Mouse (Mus musculus) neural tube, embryonic 13.5 days (tissue): Measurements from ENCODE around the gene Bcar1. TPM values are rescaled to one million over a fixed set of nuclear protein-coding genes. Genes with fewer than 3 reads are reported as not detected.

ENCODE experiments used
- ATAC-seq: fragments of 200-750 bp; cut with Nextera tagmentation; 2 replicates; pipeline ENCODE4 v1.8.0; 2017; ENCODE audit warnings: low read depth, mild to moderate bottlenecking, moderate TSS enrichment, moderate library complexity
- H3K27ac ChIP-seq: fragments of 300-500 bp; sonication (generic); replicated peaks from 2 replicates; pipeline ENCODE4 v1.5.1; 2015; ENCODE audit warnings: moderate library complexity, mild to moderate bottlenecking, inconsistent platforms
- H3K27me3 ChIP-seq: fragments of 300-500 bp; sonication (generic); 2 replicates; pipeline ENCODE4 v1.6.1; 2015; ENCODE audit warnings: mild to moderate bottlenecking, inconsistent platforms
- H3K36me3 ChIP-seq: fragments of 300-500 bp; sonication (generic); 2 replicates; pipeline ENCODE4 v1.6.1; 2015; ENCODE audit warnings: mild to moderate bottlenecking, inconsistent platforms
- H3K4me1 ChIP-seq: fragments of 300-500 bp; sonication (generic); replicated peaks from 2 replicates; pipeline ENCODE4 v1.6.1; 2015; ENCODE audit warnings: inconsistent platforms
- H3K4me2 ChIP-seq: fragments of 300-500 bp; sonication (generic); 2 replicates; pipeline ENCODE4 v1.6.1; 2015; ENCODE audit warnings: inconsistent platforms, mild to moderate bottlenecking, moderate library complexity
- H3K4me3 ChIP-seq: fragments of 300-500 bp; sonication (generic); 2 replicates; pipeline ENCODE4 v1.5.1; 2015; ENCODE audit warnings: mild to moderate bottlenecking, inconsistent platforms
- H3K9ac ChIP-seq: fragments of 300-500 bp; sonication (generic); 2 replicates; pipeline ENCODE4 v1.6.1; 2015; ENCODE audit warnings: moderate library complexity, mild to moderate bottlenecking, inconsistent platforms
- H3K9me3 ChIP-seq: fragments of 300-500 bp; sonication (generic); 2 replicates; pipeline ENCODE4 v1.6.1; 2016; ENCODE audit warnings: inconsistent platforms
- WGBS: fragments of 180-500 bp; shearing (Covaris S2); methylation state at CpG from one replicate; pipeline ENCODE4 v1.1.7; 2015; 5-methylcytosine and 5-hydroxymethylcytosine counted together
- polyA plus RNA-seq: library from polyadenylated mRNA; unstranded; fragments of >200 nt; fragmentation: Nextera tagmentation; extraction: Ambion mirVana; gene quantifications from 2 replicates; pipeline ENCODE4 v1.2.1, GENCODE M21; 2015

Gene Bcar1
- polyA plus RNA-seq, 1 experiment from 2014 or later, result 51.0 TPM

GRCm38 (mm10) chr8:111765616-111766015 lies 22.0 kb upstream of the Bcar1 start:
- 70% methylated on average over 4 of the region's 4 CpGs for WGBS
- no peak for ATAC-seq
- peaks cover 26% of the 10 kb centered on the region for H3K4me1 ChIP-seq

GRCm38 (mm10) chr8:111765096-111765495 lies 21.5 kb upstream of the Bcar1 start:
- Histone ChIP-seq H3K27ac (no peak overlapping the region), H3K9me3 (no peaks in the 10 kb centered on the region), H3K9ac (no peak overlapping the region), H3K27me3 (no peaks in the 10 kb centered on the region), H3K4me3 (no peak overlapping the region), H3K36me3 (peaks cover 17% of the 10 kb centered on the region), H3K4me2 (no peak overlapping the region), H3K4me1 (peaks cover 26% of the 10 kb centered on the region)
- ATAC-seq, result no peak
- WGBS, result 90% methylated on average over 9 of the region's 9 CpGs

More at GRCm38 (mm10) chr8:111765616-111766015, 22.0 kb upstream of the Bcar1 start:
- Histone ChIP-seq H3K9me3 (no peaks in the 10 kb centered on the region), H3K36me3 (peaks cover 17% of the 10 kb centered on the region), H3K4me3 (no peak overlapping the region), H3K9ac (no peak overlapping the region), H3K27ac (no peak overlapping the region), H3K27me3 (no peaks in the 10 kb centered on the region), H3K4me2 (no peak overlapping the region)

- Histone ChIP-seq H3K9ac (no peak overlapping the region), H3K4me3 (no peak overlapping the region), H3K4me1 (0 out of 2 replicates have a peak, but pooled peaks cover 10% of the 10 kb centered on the region), H3K4me2 (no peak overlapping the region), H3K9me3 (no peaks in the 10 kb centered on the region), H3K27ac (no peak overlapping the region), H3K36me3 (peaks cover 5% of the 10 kb centered on the region; the same call in 1 of the 2 replicates), H3K27me3 (no peaks in the 10 kb centered on the region)
- 77% methylated on average over 13 of the region's 13 CpGs for WGBS
- ATAC-seq, result 0 out of 2 replicates have a peak, but pooled peaks have one; percentile 47
These were observed 17.1 kb upstream of the Bcar1 start for GRCm38 (mm10) chr8:111760708-111761107.

- Histone ChIP-seq H3K4me3 (no peak overlapping the region), H3K36me3 (no peaks in the 10 kb centered on the region), H3K9ac (no peak overlapping the region), H3K4me2 (no peak overlapping the region), H3K27me3 (no peaks in the 10 kb centered on the region), H3K4me1 (0 out of 2 replicates have a peak, but pooled peaks cover 10% of the 10 kb centered on the region), H3K9me3 (no peaks in the 10 kb centered on the region), H3K27ac (no peak overlapping the region)
- no peak for ATAC-seq
- WGBS, result 91% methylated on average over 5 of the region's 5 CpGs
These were observed 15.2 kb upstream of the Bcar1 start for GRCm38 (mm10) chr8:111758817-111759216.

GRCm38 (mm10) chr8:111757599-111757998 lies 14.0 kb upstream of the Bcar1 start:
- Histone ChIP-seq H3K27ac (no peak overlapping the region), H3K4me1 (0 out of 2 replicates have a peak, but pooled peaks cover 10% of the 10 kb centered on the region), H3K9ac (no peak overlapping the region), H3K9me3 (no peaks in the 10 kb centered on the region), H3K27me3 (no peaks in the 10 kb centered on the region), H3K36me3 (no peaks in the 10 kb centered on the region), H3K4me3 (no peak overlapping the region), H3K4me2 (no peak overlapping the region)
- 91% methylated on average over 9 of the region's 9 CpGs for WGBS
- no peak for ATAC-seq

GRCm38 (mm10) chr8:111754736-111755135 lies 11.1 kb upstream of the Bcar1 start:
- 91% methylated on average over 6 of the region's 6 CpGs for WGBS
- Histone ChIP-seq H3K4me2 (no peak overlapping the region), H3K4me3 (no peak overlapping the region), H3K4me1 (no peaks in the 10 kb centered on the region), H3K27me3 (no peaks in the 10 kb centered on the region), H3K9me3 (no peaks in the 10 kb centered on the region), H3K27ac (no peak overlapping the region), H3K36me3 (no peaks in the 10 kb centered on the region), H3K9ac (no peak overlapping the region)
- no peak for ATAC-seq

- no peak overlapping the region for H3K9ac ChIP-seq
- no peaks in the 10 kb centered on the region for H3K9me3 ChIP-seq
- H3K36me3 ChIP-seq, result no peaks in the 10 kb centered on the region
- H3K27ac ChIP-seq, result no peak overlapping the region
- ATAC-seq, result no peak
- no peak overlapping the region for H3K4me2 ChIP-seq
- WGBS, result 55% methylated on average over 2 of the region's 2 CpGs
- no peak overlapping the region for H3K4me3 ChIP-seq
- no peaks in the 10 kb centered on the region for H3K4me1 ChIP-seq
- H3K27me3 ChIP-seq, result no peaks in the 10 kb centered on the region
These were observed 10.5 kb upstream of the Bcar1 start for GRCm38 (mm10) chr8:111754088-111754487.

- 59% methylated on average over 6 of the region's 6 CpGs for WGBS
- H3K9me3 ChIP-seq, result no peaks in the 10 kb centered on the region
- no peak for ATAC-seq
- no peaks in the 10 kb centered on the region for H3K27me3 ChIP-seq
- no peaks in the 10 kb centered on the region for H3K36me3 ChIP-seq
- H3K9ac ChIP-seq, result no peak overlapping the region
- no peak overlapping the region for H3K4me2 ChIP-seq
- peaks cover 27% of the 10 kb centered on the region for H3K4me1 ChIP-seq
- no peak overlapping the region for H3K4me3 ChIP-seq
- H3K27ac ChIP-seq, result no peak overlapping the region
These were observed 5.2 kb upstream of the Bcar1 start for GRCm38 (mm10) chr8:111748766-111749165.

- peaks cover 27% of the 10 kb centered on the region for H3K4me1 ChIP-seq
- H3K27me3 ChIP-seq, result no peaks in the 10 kb centered on the region
- H3K4me3 ChIP-seq, result no peak overlapping the region
- H3K9ac ChIP-seq, result no peak overlapping the region
- no peak overlapping the region for H3K4me2 ChIP-seq
- ATAC-seq, result no peak
- WGBS, result 82% methylated on average over 8 of the region's 8 CpGs
- H3K27ac ChIP-seq, result no peak overlapping the region
- no peaks in the 10 kb centered on the region for H3K9me3 ChIP-seq
- no peaks in the 10 kb centered on the region for H3K36me3 ChIP-seq
These were observed 4.4 kb upstream of the Bcar1 start for GRCm38 (mm10) chr8:111747866-111748649.

GRCm38 (mm10) chr8:111746582-111747465 lies 3.2 kb upstream of the Bcar1 start:
- WGBS, result 78% methylated on average over 13 of the region's 13 CpGs
- H3K27ac ChIP-seq, result no peak overlapping the region
- ATAC-seq, result no peak

GRCm38 (mm10) chr8:111745591-111746418 lies 2.2 kb upstream of the Bcar1 start:
- peak overlapping the region; percentile 23 for H3K4me3 ChIP-seq
- peak overlapping the region; percentile 53 for H3K9ac ChIP-seq
- peak overlapping the region; percentile 77 for H3K27ac ChIP-seq
- peak; percentile 69 for ATAC-seq
- H3K9me3 ChIP-seq, result no peaks in the 10 kb centered on the region
- peak overlapping the region; percentile 52 for H3K4me2 ChIP-seq
- H3K36me3 ChIP-seq, result no peaks in the 10 kb centered on the region
- peaks cover 50% of the 10 kb centered on the region for H3K4me1 ChIP-seq
- H3K27me3 ChIP-seq, result no peaks in the 10 kb centered on the region
- WGBS, result 4% methylated on average over 23 of the region's 23 CpGs

More at GRCm38 (mm10) chr8:111746582-111747465, 3.2 kb upstream of the Bcar1 start:
- peaks cover 40% of the 10 kb centered on the region for H3K4me1 ChIP-seq
- H3K36me3 ChIP-seq, result no peaks in the 10 kb centered on the region
- H3K9ac ChIP-seq, result no peak overlapping the region
- H3K27me3 ChIP-seq, result no peaks in the 10 kb centered on the region
- H3K4me2 ChIP-seq, result no peak overlapping the region
- no peaks in the 10 kb centered on the region for H3K9me3 ChIP-seq
- no peak overlapping the region for H3K4me3 ChIP-seq
